Comparison of ENCODE assay signal across 21 mouse cellular contexts in genomic region chr1:157416628-157417027, GRCm38 (mm10). TPM values are rescaled to one million over a fixed set of nuclear protein-coding genes. Genes with fewer than 3 reads are reported as not detected.
DNase-seq lines count a peak whose midpoint lies in the region; ATAC-seq and TF ChIP-seq lines count a peak whose summit lies in the region.
"Had no signal": no experiment of that assay in that cellular context is flagged by ENCODE, and none has a peak within 500 bp of the region (broad histone marks: within the 10 kb centered on the region; RNA-seq: fewer than 3 reads in every experiment).

No protein-coding gene starts in this region.

- H3K27ac ChIP-seq in heart, embryonic 15.5 days, result peak overlapping the region; percentile 64
- peak overlapping the region; percentile 83 for H3K27ac ChIP-seq in layer of hippocampus, adult 2 months
- H3K27ac ChIP-seq in hindbrain, embryonic 12.5 days, result no peak overlapping the region
- H3K27ac ChIP-seq: embryonic facial prominence, embryonic 10.5 days; forebrain, embryonic 15.5 days; limb, embryonic 15.5 days; liver, embryonic 15.5 days; neural tube, embryonic 15.5 days; stomach, embryonic 15.5 days had no signal

- peaks cover 9% of the 10 kb centered on the region for H3K36me3 ChIP-seq in heart, embryonic 15.5 days
- peaks cover 6% of the 10 kb centered on the region; the same call in 1 of the 2 replicates for H3K36me3 ChIP-seq in hindbrain, embryonic 12.5 days
- H3K36me3 ChIP-seq: liver, embryonic 15.5 days; neural tube, embryonic 15.5 days; stomach, embryonic 15.5 days had no signal

- H3K4me1 ChIP-seq in heart, embryonic 15.5 days (replicated peaks), result peaks cover 21% of the 10 kb centered on the region
- peaks cover 3% of the 10 kb centered on the region for H3K4me1 ChIP-seq in hindbrain, embryonic 12.5 days
- H3K4me1 ChIP-seq: limb, embryonic 15.5 days; neural tube, embryonic 15.5 days; stomach, embryonic 15.5 days had no signal

- no peak for ATAC-seq in heart, embryonic 15.5 days (replicated peaks; ENCODE audit: insufficient number of reproducible peaks, insufficient read depth, low FRiP score, low read depth)
- ATAC-seq in hindbrain, embryonic 12.5 days (ENCODE audit: low FRiP score), result no peak
- ATAC-seq: forebrain, embryonic 15.5 days had no signal

- H3K4me3 ChIP-seq in heart, embryonic 15.5 days, result no peak overlapping the region
- H3K4me3 ChIP-seq in layer of hippocampus, adult 2 months, result no peak overlapping the region
- H3K4me3 ChIP-seq in hindbrain, embryonic 12.5 days, result no peak overlapping the region
- H3K4me3 ChIP-seq: embryonic facial prominence, embryonic 10.5 days; forebrain, embryonic 15.5 days; limb, embryonic 15.5 days; liver, embryonic 15.5 days; neural tube, embryonic 15.5 days; stomach, embryonic 15.5 days had no signal

- intact Hi-C loops in heart, postnatal 10 days (cut with DNase I), result loop anchor here (2.0 kb wide), 1 partner anchor 28 kb away; no protein-coding TSS in a partner anchor

- no peaks in the 10 kb centered on the region for H3K9me3 ChIP-seq in heart, embryonic 15.5 days (replicated peaks)
- H3K9me3 ChIP-seq in hindbrain, embryonic 12.5 days (replicated peaks), result no peaks in the 10 kb centered on the region
- H3K9me3 ChIP-seq: embryonic facial prominence, embryonic 10.5 days; forebrain, embryonic 15.5 days; limb, embryonic 15.5 days; liver, embryonic 15.5 days; neural tube, embryonic 15.5 days; stomach, embryonic 15.5 days had no signal

- 79% methylated on average over 2 of the region's 2 CpGs for WGBS in heart, embryonic 15.5 days
- WGBS in hindbrain, embryonic 12.5 days, result 88% methylated on average over 2 of the region's 2 CpGs

- H3K9ac ChIP-seq in heart, embryonic 15.5 days, result no peak overlapping the region
- H3K9ac ChIP-seq in hindbrain, embryonic 12.5 days, result no peak overlapping the region
- H3K9ac ChIP-seq: forebrain, embryonic 15.5 days; limb, embryonic 15.5 days; liver, embryonic 15.5 days; neural tube, embryonic 15.5 days; stomach, embryonic 15.5 days had no signal

- no peak overlapping the region for H3K4me2 ChIP-seq in heart, embryonic 15.5 days
- no peak overlapping the region for H3K4me2 ChIP-seq in hindbrain, embryonic 12.5 days (replicated peaks)
- H3K4me2 ChIP-seq: forebrain, embryonic 15.5 days; limb, embryonic 15.5 days; liver, embryonic 15.5 days; midbrain, embryonic 11.5 days; neural tube, embryonic 15.5 days; stomach, embryonic 15.5 days had no signal

- no peak for TF ChIP-seq CTCF in layer of hippocampus, adult 2 months (conservative IDR thresholded peaks at IDR 0.05)

- no peaks in the 10 kb centered on the region for H3K27me3 ChIP-seq in heart, embryonic 15.5 days
- H3K27me3 ChIP-seq in hindbrain, embryonic 12.5 days, result no peaks in the 10 kb centered on the region
- H3K27me3 ChIP-seq: forebrain, embryonic 15.5 days; limb, embryonic 15.5 days; neural tube, embryonic 15.5 days; stomach, embryonic 15.5 days had no signal

- DNase-seq in heart, postnatal 10 days, result no peak
- DNase-seq in layer of hippocampus, adult 2 months (ENCODE audit: low spot score in 2 of 2), result no peak
- DNase-seq in layer of hippocampus, postnatal 36 days, result no peak
- DNase-seq in lung, postnatal 25 days (ENCODE audit: low spot score), result peak; percentile 35
- DNase-seq in lung, postnatal 4 days, result no peak
- DNase-seq: adrenal gland, adult 2 months; cerebellum, adult 11-12 months; cerebellum, postnatal 10 days; gastrocnemius, postnatal 10 days; kidney, adult 11 months; kidney, postnatal 36 days; thymus, postnatal 25 days had no signal

RNA-seq across cellular contexts. Expression of gene Rasal2, which starts 4.2 kb away (rescaled TPM):
- 16.0 and 17.8 TPM in 2 replicates for polyA plus RNA-seq in heart, embryonic 15.5 days (2015; fragmentation: Nextera tagmentation; extraction: Ambion mirVana)
- 10 to 100 TPM; 33.3 to 34.2 TPM for total RNA-seq in heart, postnatal 10 days (2021)
- 10 to 100 TPM; 91.1 to 93.7 TPM for total RNA-seq in layer of hippocampus, adult 2 months (2021)
- 10 to 100 TPM; 73.6 to 99.1 TPM for total RNA-seq in layer of hippocampus, postnatal 36 days (2021)
- 36.1 and 38.7 TPM in 2 replicates for polyA plus RNA-seq in hindbrain, embryonic 12.5 days (2016; fragmentation: Nextera tagmentation; extraction: Ambion mirVana)

RNA-seq across cellular contexts. Expression of gene Cryzl2, which starts 41.7 kb away (rescaled TPM):
- 27.1 and 30.5 TPM in 2 replicates for polyA plus RNA-seq in heart, embryonic 15.5 days (2015; fragmentation: Nextera tagmentation; extraction: Ambion mirVana)
- 10 to 100 TPM; 15.4 to 17.4 TPM for total RNA-seq in heart, postnatal 10 days (2021)
- 1 to 10 TPM; 4.3 to 5.1 TPM for total RNA-seq in layer of hippocampus, adult 2 months (2021)
- total RNA-seq in layer of hippocampus, postnatal 36 days (2021), result 1 to 10 TPM; 3.8 to 4.1 TPM
- polyA plus RNA-seq in hindbrain, embryonic 12.5 days (2016; fragmentation: Nextera tagmentation; extraction: Ambion mirVana), result 6.0 and 9.4 TPM in 2 replicates
